Mouse (Mus musculus) hindbrain, embryonic 11.5 days (tissue): ENCODE results near the gene Syne1. TPM values are rescaled to one million over a fixed set of nuclear protein-coding genes. Genes with fewer than 3 reads are reported as not detected.

Source experiments
- ATAC-seq: fragments of 200-750 bp; cut with Nextera tagmentation; 2 replicates; pipeline ENCODE4 v1.8.0; 2017; ENCODE audit warnings: mild to moderate bottlenecking, moderate TSS enrichment, moderate library complexity; ENCODE audit not compliant: low FRiP score
- DNase-seq: peaks from one replicate; pipeline ENCODE4 v3.0.0-alpha.2; 2015; ENCODE audit warnings: low spot score
- H3K27ac ChIP-seq: fragments of 300-500 bp; sonication (generic); 2 replicates; pipeline ENCODE4 v1.5.1; 2014; ENCODE audit warnings: mild to moderate bottlenecking, low read depth, low read length
- H3K27me3 ChIP-seq: fragments of 300-500 bp; sonication (generic); 2 replicates; pipeline ENCODE4 v1.6.1; 2014; ENCODE audit warnings: mild to moderate bottlenecking, low read length, moderate library complexity, mixed read lengths; ENCODE audit not compliant: control insufficient read depth, insufficient read depth
- H3K36me3 ChIP-seq: fragments of 300-500 bp; sonication (generic); 2 replicates; pipeline ENCODE4 v1.6.1; 2014; ENCODE audit warnings: mild to moderate bottlenecking, low read length, moderate library complexity, mixed read lengths; ENCODE audit not compliant: control insufficient read depth, insufficient read depth
- H3K4me1 ChIP-seq: fragments of 300-500 bp; sonication (generic); replicated peaks from 2 replicates; pipeline ENCODE4 v1.6.1; 2014; ENCODE audit warnings: low read length, mixed read lengths; ENCODE audit not compliant: control insufficient read depth, insufficient read depth
- H3K4me2 ChIP-seq: fragments of 300-500 bp; sonication (generic); replicated peaks from 2 replicates; pipeline ENCODE4 v1.6.1; 2014; ENCODE audit warnings: mild to moderate bottlenecking, low read depth, low read length
- H3K4me3 ChIP-seq: fragments of 300-500 bp; sonication (generic); 2 replicates; pipeline ENCODE4 v1.5.1; 2014; ENCODE audit warnings: low read depth, low read length
- H3K9ac ChIP-seq: fragments of 300-500 bp; sonication (generic); 2 replicates; pipeline ENCODE4 v1.6.1; 2014; ENCODE audit warnings: low read depth, low read length
- H3K9me3 ChIP-seq: fragments of 300-500 bp; sonication (generic); 2 replicates; pipeline ENCODE4 v1.6.1; 2016; ENCODE audit warnings: low read length; ENCODE audit not compliant: control insufficient read depth
- WGBS: fragments of 180-500 bp; shearing (Covaris S2); extraction: QIAGEN DNeasy Blood & Tissue Kit; methylation state at CpG from one replicate; pipeline ENCODE4 v1.1.7; 2014; 5-methylcytosine and 5-hydroxymethylcytosine counted together
- polyA plus RNA-seq: library from polyadenylated mRNA; unstranded; fragments of >200 nt; fragmentation: Nextera tagmentation; extraction: Ambion mirVana; gene quantifications from 2 replicates; pipeline ENCODE4 v1.2.1, GENCODE M21; 2014

Syne1 gene
- polyA plus RNA-seq, 1 experiment from 2014 or later: 6.3 TPM

DNA sequence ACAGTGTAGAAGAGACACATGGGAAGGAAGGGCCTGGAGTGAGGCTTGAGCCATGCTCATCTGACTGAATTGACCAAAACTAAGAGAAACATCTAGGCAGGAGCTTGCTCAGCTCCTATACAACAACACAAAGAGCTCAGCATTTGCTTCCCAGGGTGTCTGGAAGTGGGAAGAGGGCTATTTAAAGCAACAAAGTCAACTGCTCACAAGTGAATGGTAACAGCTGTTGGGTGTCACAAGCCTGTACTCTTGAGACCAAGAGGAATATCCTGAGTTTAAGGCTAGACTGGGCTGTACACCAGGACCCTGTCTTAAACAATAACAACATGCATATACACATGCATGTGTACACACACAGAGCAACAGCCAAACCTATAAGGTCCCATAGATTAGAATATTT lies 297.5 kb downstream of the Syne1 start:
- Histone ChIP-seq H3K4me1 (no peaks in the 10 kb centered on the region), H3K36me3 (no peaks in the 10 kb centered on the region), H3K9me3 (no peaks in the 10 kb centered on the region), H3K27ac (no peak overlapping the region), H3K4me3 (no peak overlapping the region), H3K4me2 (no peak overlapping the region), H3K9ac (no peak overlapping the region), H3K27me3 (no peaks in the 10 kb centered on the region)
- no peak for DNase-seq
- ATAC-seq: no peak

DNA sequence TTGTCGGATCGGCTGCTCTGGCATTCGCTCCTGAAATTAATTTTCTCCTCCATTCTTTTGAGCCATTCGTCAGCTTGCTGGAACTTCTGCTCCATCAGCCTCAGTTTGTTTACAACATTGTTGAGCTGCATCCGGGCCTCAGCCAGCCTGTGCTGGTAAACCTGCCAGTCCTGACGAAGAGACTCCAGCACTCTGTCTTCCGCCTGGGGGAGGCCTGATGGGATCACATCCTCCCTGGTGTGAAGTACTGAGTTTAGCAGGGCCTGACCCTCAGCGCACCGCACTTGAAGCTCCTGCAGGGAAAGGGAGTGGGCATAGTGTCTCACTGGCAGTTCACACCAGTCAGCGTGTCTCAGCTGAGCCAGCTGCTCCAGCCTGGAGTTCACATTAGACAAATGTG lies 300.6 kb downstream of the Syne1 start:
- Histone ChIP-seq H3K4me3 (no peak overlapping the region), H3K36me3 (no peaks in the 10 kb centered on the region), H3K9me3 (no peaks in the 10 kb centered on the region), H3K4me2 (no peak overlapping the region), H3K27ac (no peak overlapping the region), H3K4me1 (no peaks in the 10 kb centered on the region), H3K27me3 (no peaks in the 10 kb centered on the region), H3K9ac (no peak overlapping the region)
- ATAC-seq (no peak), DNase-seq (no peak)
- 71% methylated on average over 10 of the region's 10 CpGs for WGBS

DNA sequence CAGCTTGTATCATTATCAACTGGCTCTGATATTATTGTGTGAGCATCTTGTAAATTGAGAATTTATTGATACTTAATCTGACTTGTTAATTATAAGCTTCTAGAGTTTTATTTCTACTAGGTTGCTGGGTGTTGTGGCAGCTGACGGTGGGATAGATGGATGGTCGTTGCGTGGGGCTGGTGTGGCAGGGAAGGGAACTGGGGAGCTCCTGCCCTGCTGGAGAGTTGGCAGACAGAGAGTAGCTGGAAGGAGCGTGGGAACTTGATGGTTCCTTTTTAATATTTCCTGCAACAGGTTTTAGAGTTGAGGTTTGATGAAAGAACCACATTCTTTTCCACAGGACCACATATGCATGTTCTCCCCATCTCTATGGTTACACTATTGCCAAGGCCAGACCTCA lies 311.6 kb downstream of the Syne1 start:
- 61% methylated on average over 4 of the region's 4 CpGs for WGBS
- H3K4me1 ChIP-seq: no peaks in the 10 kb centered on the region
- H3K36me3 ChIP-seq: no peaks in the 10 kb centered on the region
- H3K9ac ChIP-seq: no peak overlapping the region
- H3K9me3 ChIP-seq: no peaks in the 10 kb centered on the region
- no peak overlapping the region for H3K27ac ChIP-seq
- no peak overlapping the region for H3K4me3 ChIP-seq
- H3K27me3 ChIP-seq: no peaks in the 10 kb centered on the region
- 0 out of 2 replicates have a peak, but pooled peaks have one; percentile 28 for ATAC-seq
- no peak overlapping the region for H3K4me2 ChIP-seq
- DNase-seq: no peak

DNA sequence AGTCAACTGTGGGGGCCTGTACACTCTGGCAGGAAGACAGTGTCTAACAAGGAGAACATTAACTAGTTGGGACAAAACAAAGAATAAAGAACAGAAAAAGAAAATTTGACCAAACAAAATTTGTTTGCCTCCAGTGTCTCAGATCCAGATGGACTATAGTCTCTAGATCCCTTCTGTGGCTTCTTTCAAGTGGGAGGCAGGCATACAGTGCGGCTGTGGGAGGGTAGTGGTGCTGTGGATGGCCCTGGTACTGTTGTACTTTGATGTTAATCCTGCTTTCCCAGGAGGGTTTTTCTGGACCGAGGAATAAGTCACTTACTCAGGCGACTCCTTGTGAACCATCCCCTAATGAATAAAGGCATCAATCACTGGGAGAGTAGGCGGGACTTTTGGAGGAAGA lies 314.4 kb downstream of the Syne1 start:
- no peak for ATAC-seq
- no peak overlapping the region for H3K27ac ChIP-seq
- no peak overlapping the region for H3K9ac ChIP-seq
- no peak overlapping the region for H3K4me3 ChIP-seq
- no peaks in the 10 kb centered on the region for H3K9me3 ChIP-seq
- DNase-seq: no peak
- no peak overlapping the region for H3K4me2 ChIP-seq
- no peaks in the 10 kb centered on the region for H3K27me3 ChIP-seq
- H3K36me3 ChIP-seq: no peaks in the 10 kb centered on the region
- WGBS: 49% methylated on average over 4 of the region's 4 CpGs
- H3K4me1 ChIP-seq: no peaks in the 10 kb centered on the region

DNA sequence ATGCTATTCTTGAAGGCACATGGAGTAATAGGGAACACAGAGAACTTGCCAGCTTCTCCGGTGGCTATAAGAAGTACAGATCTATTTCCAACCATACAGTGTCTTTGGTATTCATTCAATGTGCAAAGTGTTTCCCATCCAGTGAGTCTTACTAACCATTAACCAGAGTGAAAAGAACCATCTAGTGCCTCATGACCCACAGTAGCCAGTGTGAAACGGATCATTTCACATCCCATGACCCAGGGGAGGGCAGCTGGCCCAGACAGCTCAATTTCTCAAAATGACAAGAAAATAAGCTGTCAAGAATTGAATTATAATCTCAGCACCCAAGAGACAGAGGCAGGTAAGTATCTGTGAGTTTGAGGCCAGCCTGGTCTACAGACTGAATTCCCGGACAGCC lies 315.1 kb downstream of the Syne1 start:
- H3K27ac ChIP-seq: no peak overlapping the region
- WGBS: 73% methylated on average over 3 of the region's 3 CpGs

DNA sequence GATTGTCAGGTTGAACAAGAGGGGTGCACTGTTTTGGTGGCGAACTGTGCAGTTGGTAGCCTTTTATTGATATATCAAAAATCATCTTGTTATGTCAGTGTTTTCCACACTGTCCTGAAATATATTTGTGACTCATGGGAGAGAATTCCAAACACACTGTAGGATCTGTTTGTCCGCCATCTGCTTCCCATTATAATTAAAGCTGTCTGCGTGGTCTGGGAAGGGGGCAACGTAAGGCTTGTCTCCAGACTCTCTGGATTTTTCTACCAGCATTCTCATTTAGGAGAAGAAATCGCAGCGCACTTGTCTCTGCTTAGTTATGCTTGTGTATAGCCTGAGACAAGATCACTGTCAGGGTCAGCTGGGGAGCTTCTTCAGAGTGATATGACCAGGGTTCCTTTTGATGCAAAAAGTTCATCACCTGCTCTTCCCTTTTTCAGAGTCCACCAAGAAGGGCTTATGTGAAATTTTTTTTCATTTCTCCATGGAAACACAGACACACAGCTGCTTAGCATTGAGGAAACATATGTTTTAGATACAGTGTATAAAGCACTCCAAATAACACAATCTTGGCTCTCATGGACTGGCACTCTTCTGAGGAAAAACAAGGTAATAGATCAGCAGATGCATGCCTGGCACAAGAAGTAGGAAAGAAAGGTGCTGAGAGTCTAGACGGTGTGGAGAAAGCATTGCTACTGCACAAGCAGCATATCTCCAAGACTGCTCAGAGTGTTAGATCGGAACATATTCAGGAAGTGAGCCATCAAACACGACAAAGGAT lies 316.4 kb downstream of the Syne1 start:
- 70% methylated on average over 9 of the region's 9 CpGs for WGBS
- Histone ChIP-seq H3K9me3 (no peaks in the 10 kb centered on the region), H3K4me1 (no peaks in the 10 kb centered on the region), H3K27ac (no peak overlapping the region), H3K4me3 (no peak overlapping the region), H3K36me3 (no peaks in the 10 kb centered on the region), H3K4me2 (no peak overlapping the region), H3K27me3 (no peaks in the 10 kb centered on the region), H3K9ac (no peak overlapping the region)
- no peak for DNase-seq
- no peak for ATAC-seq

More for the DNA sequence above, 315.1 kb downstream of the Syne1 start:
- DNase-seq (no peak), ATAC-seq (0 out of 2 replicates have a peak, but pooled peaks have one; percentile 60)
- Histone ChIP-seq H3K4me3 (no peak overlapping the region), H3K4me2 (no peak overlapping the region), H3K9ac (no peak overlapping the region), H3K36me3 (no peaks in the 10 kb centered on the region), H3K9me3 (no peaks in the 10 kb centered on the region), H3K4me1 (no peaks in the 10 kb centered on the region), H3K27me3 (no peaks in the 10 kb centered on the region)

DNA sequence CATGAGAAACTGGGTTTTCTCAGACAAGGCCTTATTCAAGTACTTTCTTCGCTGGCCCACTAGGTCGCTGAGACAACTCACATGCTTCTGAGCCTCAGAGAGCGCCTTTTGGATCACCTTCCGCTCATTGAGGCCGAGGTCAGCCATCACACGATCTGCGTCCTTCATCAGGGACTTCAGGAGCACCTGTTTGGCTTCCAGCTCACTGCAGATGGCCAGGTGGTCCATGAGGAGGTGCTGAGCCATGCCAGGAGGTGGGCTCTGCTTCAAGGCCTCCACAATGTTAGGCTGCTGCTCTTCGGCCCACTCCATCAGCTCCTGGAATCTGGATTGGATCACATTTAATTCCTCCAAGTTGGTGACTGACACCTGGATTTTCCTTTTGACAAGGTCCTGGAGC lies 322.2 kb downstream of the Syne1 start:
- no peaks in the 10 kb centered on the region for H3K36me3 ChIP-seq
- no peak overlapping the region for H3K27ac ChIP-seq
- no peak for DNase-seq
- ATAC-seq: no peak
- no peaks in the 10 kb centered on the region for H3K9me3 ChIP-seq
- H3K9ac ChIP-seq: no peak overlapping the region
- no peaks in the 10 kb centered on the region for H3K27me3 ChIP-seq
- 96% methylated on average over 8 of the region's 8 CpGs for WGBS
- no peak overlapping the region for H3K4me3 ChIP-seq
- no peaks in the 10 kb centered on the region for H3K4me1 ChIP-seq
- no peak overlapping the region for H3K4me2 ChIP-seq

DNA sequence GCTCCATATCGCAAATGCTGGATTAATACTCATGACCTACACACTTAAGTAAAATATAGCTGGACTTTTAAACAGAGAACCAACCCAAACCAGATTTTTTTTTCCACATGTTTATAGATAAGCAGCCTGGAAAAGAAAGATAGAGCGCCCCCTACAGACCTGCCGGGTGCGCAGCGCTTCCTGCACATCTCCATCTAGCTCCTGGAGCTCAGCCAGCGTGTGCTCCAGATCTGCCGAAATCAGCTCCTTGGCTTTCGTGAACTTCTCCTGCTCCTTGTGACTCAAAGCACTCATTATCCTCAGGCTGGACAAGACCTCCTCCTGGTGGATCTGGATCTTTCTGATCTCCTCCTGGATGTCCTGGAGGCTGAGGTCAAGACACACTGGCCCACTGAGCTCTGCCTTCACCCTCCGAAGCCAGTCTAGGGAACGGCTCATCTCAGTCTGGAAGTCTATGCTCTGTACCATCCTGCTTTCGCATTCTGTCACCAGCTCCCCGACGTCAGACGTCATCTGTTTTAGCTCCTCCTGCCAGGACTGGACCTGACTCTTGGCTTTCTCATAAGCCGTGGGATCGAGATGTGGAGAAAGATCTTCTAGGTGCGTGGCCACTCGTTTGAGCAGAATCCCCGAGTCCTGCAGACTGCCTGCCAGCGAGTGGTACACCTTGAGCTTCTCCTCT lies 323.7 kb downstream of the Syne1 start:
- DNase-seq (no peak), ATAC-seq (no peak)
- Histone ChIP-seq H3K4me3 (no peak overlapping the region), H3K36me3 (no peaks in the 10 kb centered on the region), H3K9ac (no peak overlapping the region), H3K27ac (no peak overlapping the region), H3K9me3 (no peaks in the 10 kb centered on the region), H3K4me2 (no peak overlapping the region), H3K4me1 (no peaks in the 10 kb centered on the region), H3K27me3 (no peaks in the 10 kb centered on the region)
- WGBS: 81% methylated on average over 20 of the region's 20 CpGs

DNA sequence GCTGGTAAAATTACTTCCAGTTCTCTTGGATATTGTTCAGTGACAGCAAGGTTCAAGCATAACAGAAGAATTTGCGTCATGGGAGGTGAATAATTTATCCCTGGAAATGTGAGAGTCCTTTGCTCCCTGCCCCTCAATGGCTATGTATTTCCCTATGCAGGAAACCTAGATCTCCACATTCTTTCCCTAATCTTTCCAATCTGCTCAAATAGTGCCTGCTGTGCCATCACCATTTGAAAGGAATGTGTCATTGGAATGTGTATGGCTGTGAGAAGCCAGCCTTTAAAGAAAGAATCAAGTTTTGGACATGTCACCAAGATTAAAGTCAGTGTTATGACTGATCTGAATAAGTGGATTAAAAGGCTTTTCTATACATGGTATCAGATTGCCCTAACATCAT lies 335.3 kb downstream of the Syne1 start:
- no peaks in the 10 kb centered on the region for H3K9me3 ChIP-seq
- H3K9ac ChIP-seq: no peak overlapping the region
- ATAC-seq (no peak), DNase-seq (no peak)
- no peak overlapping the region for H3K4me3 ChIP-seq
- no peak overlapping the region for H3K4me2 ChIP-seq
- H3K27me3 ChIP-seq: no peaks in the 10 kb centered on the region
- H3K36me3 ChIP-seq: no peaks in the 10 kb centered on the region
- H3K27ac ChIP-seq: no peak overlapping the region
- H3K4me1 ChIP-seq: no peaks in the 10 kb centered on the region
- 55% methylated on average over 1 of the region's 1 CpGs for whole genome bisulfite sequencing
